Mouse (Mus musculus) T-cell, adult 2 months (primary cell): ENCODE data around the gene Pnmal1.

Experiments used
- DNase-seq: peaks from one replicate; pipeline ENCODE4 v3.0.0; 2022; ENCODE audit warnings: low spot score

Pnmal1 gene

DNA sequence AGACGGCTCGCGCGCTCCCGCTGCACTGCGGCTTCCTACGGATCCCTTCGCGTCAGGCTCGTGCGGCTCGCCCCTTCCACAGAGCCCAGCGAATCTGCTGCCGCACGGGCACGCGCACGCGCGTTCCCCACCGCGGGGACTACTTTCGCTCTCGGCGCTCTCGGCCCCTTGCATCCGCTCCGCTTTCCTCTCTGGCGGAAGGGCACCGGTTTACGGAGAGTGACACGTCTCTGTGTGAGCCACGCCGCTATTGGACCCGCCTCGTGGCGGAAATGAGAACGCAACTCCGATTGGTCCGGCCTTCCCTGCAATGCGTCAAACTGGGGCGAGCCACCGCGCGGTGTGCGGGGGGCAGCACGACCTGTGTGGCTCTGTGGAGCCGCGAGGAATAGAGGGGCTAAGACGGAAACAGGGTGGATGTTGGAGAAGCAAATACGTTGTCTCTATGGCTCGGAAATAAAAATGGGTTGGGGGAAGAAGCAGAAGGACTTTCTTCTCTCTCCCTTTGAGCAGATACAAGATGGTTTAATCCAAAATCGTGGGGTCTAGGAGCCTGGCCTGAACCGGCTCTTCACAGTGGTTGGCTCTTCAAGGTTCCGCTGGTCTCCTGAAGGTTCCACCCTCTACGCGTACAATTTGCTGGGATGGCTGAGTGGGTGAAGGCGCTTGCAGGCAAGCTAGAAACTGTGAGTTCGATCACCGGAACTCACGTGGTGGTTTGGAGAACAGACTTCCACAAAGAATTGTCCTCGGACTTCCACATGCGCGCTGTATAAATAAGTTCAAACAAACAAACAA lies 35.2 kb upstream of the Pnmal1 start, which contains the start of gene Calm3:
Gene Calm3, minus strand, starts transcription at position 78 of the 798 bp plus-strand sequence.
- DNase-seq = peak; percentile 99

DNA sequence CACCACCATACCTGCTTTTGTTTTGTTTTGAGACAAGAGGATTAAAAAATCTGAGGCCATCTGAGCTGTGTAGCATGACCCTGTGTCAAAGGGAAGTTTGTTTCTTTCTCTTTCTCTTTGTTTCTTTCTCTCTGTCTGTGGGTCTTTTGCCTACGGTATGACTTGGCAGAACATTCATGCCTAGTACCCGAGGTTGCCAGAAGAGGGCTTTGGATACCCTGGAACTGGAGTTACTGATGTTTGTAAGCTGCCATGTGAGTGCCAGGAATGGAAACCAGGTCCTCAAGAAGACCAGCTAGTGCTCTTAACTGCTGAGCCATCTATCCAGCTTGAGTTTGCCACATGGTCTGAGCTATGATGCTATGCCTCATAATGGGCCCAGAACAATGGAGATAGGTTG lies 31.1 kb upstream of the Pnmal1 start:
- DNase-seq = no peak

DNA sequence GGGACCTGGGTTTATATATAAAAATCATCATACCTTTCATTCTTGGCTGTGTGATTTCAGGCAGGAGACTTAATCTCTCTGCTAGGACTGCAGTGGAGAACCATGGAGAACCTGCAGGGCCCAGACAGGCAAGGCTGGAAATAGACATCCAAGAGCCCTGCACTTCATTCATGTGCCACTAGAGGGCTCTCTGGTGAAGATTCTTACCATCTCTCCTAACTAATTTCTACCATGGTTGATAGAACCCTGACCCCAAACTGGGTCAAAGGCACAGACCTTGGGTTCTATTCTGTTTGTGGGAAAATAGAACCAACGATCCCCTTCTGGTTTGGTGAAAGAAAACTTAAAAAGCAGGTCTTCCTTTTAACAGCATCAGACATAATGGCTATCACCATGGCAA lies 28.6 kb upstream of the Pnmal1 start:
- peak; percentile 60 for DNase-seq

DNA sequence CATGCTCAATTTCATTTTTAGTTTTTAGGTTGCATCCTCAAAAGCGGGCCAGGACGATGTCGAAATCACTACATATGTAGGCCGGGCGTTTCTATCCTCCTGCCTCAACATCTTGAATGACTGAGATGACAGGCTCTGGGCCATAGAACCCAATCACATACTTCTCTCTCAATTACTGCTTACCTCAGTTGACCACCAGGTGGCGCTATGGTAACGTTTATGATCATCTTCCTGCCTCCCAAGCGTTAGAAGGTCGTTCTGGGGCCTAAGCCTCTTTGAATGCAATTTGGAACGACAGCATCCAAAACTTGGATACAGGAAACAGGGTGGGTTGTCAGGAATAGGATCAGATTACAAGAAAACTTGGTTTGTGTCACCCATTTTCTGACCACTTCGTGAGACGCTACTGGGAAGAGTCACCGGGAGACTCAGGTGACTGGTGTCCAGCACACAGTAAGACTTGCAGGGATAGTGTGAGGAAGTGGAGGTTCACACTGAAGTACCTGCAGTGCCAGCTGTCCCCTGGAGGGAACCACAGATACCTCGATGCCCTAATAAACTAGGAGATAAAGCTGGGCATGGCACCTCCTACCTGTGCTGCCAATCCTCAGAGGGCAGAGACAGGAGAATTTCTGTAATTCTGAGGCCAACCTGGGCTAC lies 27.4 kb upstream of the Pnmal1 start:
- peak; percentile 77 for DNase-seq

DNA sequence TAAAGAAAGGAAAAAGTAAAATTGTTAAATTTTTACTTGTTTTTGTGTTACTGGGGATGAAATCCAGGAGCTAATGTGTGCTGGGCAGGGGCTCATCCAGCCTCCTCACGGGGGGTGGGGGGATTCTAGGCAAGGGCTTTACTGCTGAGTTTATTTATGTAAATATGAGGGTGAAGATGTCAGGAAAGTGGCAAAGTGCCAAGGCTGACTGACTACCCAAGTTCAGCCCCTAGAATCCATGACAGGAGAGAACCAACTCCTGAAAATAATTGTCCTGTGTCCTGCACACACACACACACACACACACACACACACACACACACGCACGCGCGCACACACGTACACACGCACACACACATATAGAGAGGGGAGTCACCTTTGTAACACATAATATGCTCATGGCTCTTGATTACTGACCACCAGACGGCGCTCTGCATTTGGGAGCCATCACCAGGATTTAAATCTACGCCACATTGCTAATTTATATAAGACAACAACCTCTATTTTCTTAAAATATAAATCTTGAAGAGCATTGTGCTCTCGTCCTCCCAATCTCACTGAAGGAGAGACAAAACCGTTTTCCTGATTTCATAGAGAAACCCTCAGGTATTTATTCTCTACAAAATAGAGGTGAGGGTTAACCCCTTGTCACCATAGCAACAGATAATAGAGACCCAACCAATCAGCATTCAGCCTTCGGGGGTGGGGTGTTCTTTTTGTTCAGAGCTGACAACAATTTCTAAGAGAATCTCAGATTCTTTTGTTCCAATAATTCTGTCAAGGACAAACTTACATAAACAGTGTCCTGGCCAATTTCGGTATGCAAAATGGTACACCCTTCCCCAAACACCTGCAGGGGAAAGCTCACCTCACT lies 26.5 kb upstream of the Pnmal1 start:
- peak; percentile 55 for DNase-seq

DNA sequence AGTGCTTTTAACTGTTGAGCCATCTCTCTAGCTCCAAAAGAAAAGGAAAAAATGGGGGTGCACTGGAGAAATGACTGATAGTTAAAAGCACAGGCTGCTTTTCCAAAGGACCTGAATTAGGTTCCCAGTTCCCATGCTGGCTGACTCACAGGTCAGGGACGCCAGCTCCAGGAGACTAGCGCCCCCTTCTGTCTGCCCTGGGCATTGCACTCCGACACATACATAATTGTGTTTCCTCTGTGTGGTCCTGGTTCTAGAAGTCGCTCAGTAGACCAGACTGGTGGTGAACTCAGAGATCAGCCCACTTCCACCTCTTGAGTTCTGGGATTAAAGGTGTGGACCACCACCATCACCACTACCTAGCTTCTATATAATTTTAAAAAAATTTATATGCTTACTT lies 22.2 kb upstream of the Pnmal1 start:
- no peak for DNase-seq

DNA sequence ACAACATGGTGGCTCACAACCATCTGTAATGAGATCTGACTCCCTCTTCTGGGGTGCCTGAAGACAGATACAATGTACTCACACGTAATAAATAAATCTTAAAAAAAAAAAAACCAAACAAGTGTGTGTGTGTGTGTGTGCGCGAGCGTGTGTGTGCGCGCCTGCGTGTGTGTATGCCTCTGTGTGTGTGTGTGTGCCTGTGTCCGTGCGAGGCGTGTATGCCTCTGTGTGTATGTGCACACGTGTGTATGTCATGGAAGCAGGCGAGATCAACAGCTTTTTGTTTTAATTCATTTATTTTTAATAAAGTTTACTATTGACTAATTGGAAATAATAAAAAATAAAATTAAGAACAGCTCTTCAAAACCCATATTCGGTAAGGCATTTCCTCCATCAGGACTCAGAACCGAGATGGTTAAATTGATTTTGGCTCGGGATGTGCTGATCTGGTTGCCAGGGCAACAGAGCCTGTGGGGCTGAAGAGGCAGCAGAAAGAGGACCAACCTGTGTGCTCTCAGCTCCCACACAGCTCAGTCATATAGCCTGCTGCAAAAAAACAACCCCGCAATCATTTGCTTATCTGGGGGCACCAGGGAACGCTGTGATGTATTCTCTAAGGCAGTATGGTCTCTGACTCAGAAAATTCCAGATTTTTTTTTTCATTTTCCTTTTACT lies 21.2 kb upstream of the Pnmal1 start:
- no peak for DNase-seq

DNA sequence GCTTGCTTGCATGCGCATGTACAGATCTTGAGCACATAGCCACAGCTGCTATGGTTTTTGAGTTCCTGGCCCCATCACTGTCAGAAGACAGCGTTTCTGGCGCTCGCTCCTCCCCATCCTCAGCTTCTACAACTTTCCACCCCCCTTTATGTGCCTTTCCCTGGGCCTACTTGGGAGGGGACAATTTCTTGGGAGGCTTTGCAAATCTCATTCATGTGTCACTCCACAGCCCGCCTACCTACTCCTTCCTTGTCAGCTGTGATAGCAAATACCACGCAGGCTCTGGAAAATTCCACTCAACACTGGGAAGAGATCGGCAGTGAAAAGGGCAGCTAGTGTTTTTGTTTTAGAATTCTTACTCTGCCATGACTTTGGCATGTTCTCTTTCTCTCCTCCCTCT lies 19.2 kb upstream of the Pnmal1 start:
- DNase-seq = no peak

DNA sequence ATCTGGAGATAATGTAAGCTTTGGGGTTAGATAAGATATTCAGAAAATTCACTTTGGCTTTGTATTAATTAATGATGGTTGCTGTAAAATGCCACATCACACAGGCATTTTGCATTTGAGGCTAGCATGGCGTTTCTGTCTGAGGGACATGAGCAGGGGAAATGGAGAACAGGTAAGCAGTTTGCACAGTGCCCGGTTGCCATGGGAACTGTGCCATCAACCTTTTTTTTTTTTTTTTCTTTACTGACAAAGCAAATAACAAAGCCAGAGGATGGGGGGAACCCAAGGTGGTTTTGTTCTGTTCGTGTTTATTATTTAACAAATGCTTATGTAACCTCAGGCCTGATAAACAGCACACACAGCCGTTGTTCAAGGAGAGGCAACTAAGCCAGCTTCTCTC lies 16.6 kb upstream of the Pnmal1 start:
- no peak for DNase-seq

DNA sequence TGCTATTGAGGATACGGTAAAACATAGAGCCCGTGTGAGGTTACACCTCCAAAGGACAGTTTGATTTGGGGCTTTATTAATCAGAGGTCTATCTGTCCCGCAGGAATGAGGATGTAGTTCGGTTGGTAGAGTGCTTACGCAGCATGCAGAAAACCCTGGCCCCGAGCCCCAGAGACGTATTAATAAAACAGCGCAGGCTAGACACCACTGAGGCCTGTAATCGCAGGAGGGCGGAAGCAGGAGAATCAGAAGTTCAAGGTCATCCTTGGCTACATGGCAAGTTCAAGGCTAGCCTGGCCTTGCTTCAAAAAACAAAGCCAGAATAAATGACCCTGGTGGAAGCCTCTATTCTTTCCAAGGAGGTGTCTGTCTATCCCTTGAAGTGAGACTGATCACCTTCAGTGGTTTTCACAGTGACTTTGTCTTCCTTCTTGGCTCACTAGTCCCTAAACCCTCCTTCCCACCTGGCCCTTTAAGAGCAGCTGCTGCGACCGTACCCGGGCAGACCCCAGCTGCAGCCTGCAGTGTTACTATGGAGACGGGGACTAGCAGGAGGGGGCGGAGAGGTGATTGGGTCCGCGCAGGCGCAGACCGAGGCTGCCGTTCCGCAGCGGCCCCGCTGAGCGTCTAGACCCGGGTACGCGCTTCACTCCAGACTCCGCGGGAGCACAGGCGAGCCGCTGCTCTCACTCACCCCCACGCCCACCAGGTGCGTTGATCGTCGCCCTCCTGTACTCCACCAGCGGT lies 15.2 kb upstream of the Pnmal1 start, which contains the start of gene Pnmal2:
Gene Pnmal2, plus strand, starts transcription at position 622 of the 747 bp plus-strand sequence.
- DNase-seq = peak; percentile 70

DNA sequence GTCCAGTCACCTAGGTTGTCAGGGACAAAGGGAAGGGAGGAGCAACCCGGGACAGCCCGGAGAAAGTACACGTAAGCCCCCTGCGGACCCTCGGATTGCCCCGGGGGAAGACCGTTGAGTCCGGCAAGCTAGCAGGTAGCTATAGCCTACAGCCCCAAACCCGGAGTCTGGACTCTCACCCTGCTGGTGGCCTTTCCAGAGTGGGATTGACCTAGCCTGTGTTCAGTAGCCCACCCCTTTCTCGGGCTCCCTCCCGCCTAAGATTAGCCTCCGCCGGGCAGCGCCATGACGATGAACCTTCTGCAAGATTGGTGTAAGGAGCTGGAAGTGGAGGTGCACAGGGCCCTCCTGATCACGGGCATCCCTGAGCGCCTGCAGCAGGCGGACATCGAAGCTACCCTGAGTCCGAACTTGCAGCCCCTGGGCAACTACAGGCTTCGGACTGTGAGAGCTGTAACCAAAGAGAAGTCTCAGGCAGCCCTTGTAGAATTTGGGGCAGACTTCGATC lies 14.6 kb upstream of the Pnmal1 start:
- DNase-seq = no peak

DNA sequence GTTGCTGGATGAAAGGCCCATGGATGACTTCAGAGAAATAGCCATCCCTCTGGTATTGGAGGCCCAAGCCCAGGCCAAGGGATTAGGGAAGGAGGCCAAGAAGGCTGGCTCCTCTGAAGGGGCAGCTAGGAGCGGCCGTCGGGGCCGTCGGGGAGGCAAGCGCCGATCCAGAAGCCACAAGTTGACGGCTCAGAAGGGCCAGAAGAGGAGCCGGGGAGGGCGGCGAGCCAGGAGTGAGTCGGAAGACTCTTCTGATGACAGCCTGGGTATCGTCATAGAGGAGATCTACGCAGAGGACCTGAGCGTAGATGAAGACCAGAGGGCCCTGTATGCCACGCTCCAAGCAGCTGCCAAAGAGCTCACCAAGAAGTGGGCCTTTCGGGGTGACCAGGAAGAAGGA lies 14.1 kb upstream of the Pnmal1 start:
- no peak for DNase-seq

DNA sequence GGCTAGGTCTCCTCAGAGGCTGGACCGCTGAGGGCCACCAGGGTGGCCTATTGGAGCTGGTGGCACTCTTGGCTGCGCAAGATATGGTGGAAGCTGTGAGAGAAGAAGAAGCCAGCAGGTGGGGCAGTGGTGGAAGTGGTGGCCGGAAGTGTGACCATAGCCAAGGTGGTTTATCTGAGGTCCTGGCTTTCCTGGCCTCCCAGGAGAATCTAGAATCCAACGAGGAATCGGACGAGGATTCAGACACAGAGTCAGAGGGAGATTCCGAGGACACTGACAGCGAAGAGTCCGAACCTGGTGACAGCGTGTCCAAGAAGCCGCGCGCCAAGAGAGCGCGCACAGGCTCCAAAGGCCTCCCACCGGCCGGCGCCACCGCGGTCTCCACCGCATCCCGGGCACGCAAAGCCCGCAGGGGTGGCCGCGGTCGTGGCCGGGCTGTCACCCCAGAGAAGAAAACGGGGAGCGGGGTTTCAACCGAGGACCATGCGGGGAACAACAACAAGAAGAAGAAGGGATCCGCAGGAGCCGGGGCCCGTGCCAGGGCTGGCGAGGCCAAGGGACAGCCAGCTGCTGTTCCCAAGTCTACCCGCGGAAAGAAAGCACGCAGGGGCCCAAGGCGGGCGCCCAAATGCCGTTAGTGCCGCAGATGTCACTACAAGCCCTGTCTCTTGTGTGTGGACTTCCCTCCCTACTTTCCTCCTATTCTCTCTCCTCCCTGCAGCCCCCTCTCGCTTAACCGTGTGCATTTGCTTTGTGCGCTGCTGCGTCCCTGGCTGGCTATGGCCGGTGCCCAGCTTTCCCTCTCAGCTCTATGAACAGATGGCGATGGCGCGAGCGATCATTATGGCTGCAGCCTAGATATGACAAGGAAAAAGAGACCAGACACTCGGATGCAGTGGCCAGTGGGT lies 12.8 kb upstream of the Pnmal1 start:
- DNase-seq = peak; percentile 5

DNA sequence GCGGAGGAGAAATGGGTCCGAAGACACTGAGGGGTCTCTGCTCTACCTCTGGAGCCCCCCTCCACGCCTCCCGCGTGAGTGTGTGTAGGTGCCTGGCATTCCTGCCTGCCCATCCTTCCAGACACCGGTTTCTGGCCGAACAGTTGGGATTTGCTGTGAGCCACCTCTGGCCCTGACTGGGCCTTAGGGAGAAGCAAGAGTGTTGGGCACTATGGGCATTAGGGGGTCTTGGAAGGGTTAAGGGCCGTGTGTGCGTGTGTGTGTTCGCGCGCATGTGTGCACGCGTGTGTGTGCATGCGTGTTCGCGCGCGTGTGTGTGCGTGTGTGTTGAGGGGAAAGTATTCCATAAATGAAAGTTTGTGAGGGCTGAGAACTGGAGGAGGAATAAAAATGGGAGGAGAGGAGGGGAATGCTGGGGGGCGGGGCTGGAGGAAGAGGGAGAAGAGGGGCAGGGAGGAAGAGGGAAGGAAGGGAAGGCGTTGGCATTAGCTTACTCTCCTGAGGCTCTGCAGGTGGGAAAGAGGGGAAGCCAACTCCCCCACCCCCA lies 12.1 kb upstream of the Pnmal1 start:
- DNase-seq = no peak

DNA sequence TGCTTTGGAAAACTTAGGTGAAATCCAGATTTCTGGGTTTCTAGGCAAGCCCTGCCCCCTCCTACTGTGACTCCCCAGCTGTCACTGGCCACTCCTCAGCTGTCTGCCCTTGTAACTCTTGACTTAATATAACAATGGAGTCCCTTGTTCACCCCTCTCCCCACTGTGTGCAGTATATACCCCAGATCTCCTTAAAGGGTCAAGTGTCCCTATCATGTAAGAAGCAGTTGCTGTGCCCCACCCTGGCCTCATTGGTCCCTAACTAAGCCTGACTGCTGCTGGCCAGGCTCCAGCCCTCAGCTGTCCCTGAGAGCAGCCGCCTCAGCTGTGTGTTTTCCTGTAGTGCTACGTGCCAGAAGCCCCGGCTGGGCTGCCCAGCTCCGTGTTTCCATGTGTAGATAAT lies 11.5 kb upstream of the Pnmal1 start:
- DNase-seq = no peak

DNA sequence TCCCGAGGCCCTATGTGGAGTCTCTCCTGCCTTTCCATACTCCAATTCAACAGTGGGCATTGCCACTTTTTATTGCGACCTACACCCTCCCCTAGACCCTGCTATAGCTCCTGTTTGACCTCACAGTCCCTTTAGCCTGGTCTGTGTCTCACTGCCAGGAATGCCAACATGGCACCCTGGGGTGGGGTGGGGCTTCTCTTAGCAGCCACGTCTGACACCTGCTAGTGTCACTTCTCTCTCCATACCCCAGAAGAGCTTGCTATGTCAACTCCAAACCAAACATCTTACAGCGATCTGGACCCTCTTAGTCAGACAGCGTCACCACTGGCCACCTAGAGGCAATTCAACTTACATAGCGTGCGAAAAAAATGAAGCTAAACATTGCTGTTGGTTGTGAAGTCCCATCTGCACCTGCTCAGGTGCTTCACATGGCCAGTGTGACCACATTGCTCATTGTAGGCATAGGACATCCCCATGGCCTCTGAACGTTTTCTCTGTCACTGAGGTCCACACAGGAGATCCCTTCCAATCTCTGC lies 10.5 kb upstream of the Pnmal1 start:
- no peak for DNase-seq

DNA sequence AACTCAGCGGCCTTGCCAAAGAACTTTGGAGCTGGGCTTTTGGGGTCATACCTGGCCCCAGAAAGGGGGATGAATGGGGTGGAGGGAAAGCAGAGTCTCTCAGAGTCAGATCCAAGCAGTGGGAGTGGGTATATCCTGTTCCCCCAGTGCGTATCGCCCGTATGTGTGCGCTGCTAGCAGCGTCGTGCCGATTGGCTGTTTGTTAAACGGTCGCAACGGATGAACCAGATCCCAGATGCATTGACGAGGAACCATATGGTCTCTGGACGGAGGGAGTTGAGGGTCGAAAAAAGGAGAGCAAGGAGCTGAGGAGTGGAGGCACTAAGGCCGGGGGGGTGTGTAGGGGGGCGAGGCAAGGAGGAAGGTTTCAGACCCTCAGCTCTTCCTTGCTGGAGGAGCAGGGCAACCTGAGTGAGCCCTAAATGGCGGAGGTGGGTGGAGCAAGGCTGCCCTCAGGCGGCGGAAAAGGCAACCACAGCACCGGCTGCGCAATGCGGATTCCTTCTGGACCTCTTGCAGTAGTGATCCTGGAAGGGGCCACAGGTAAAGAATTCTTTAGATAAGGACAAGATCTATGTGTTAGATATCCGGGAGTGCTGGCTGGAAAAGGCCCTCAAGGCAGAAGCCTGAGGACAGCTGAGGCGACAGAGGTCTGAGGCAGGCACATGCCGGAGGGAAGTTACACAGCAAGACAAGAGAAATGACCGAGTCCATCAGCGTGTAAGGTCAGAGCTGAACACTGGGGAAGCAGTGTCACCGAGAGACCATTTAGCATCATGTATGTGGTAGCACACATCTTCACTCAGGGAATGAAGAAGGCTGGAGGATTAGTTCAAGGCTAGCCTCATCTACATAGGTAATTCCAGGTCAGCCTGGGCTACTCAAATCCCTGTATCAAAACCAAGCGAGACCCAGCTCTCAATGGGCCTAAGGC lies 9.3 kb upstream of the Pnmal1 start:
- peak; percentile 61 for DNase-seq
